ENCODE assay signal across 18 mouse cellular contexts in genomic region chr3:95643097-95643496, GRCm38 (mm10). TPM values are rescaled to one million over a fixed set of nuclear protein-coding genes. Genes with fewer than 3 reads are reported as not detected.
DNase-seq lines count a peak whose midpoint lies in the region; ATAC-seq and TF ChIP-seq lines count a peak whose summit lies in the region.
"Had no signal": no experiment of that assay in that cellular context is flagged by ENCODE, and none has a peak within 500 bp of the region (broad histone marks: within the 10 kb centered on the region; RNA-seq: fewer than 3 reads in every experiment).

No protein-coding gene starts in this region.

- no peaks in the 10 kb centered on the region for H3K36me3 ChIP-seq in liver, adult 2 months (ENCODE audit: control insufficient read depth, insufficient read depth, low read length)
- no peaks in the 10 kb centered on the region for H3K36me3 ChIP-seq in liver, postnatal 0 days (replicated peaks; ENCODE audit: insufficient read depth, low read length)
- peaks cover 24% of the 10 kb centered on the region for H3K36me3 ChIP-seq in hindbrain, embryonic 12.5 days
- peaks cover 20% of the 10 kb centered on the region for H3K36me3 ChIP-seq in midbrain, embryonic 13.5 days
- H3K36me3 ChIP-seq in midbrain, embryonic 14.5 days (ENCODE audit: control insufficient read depth, insufficient read depth, low read length), result peaks cover 12% of the 10 kb centered on the region; the same call in 1 of the 2 replicates

- no peak overlapping the region for H3K9ac ChIP-seq in liver, adult 2 months (ENCODE audit: low read depth, low read length)
- no peak overlapping the region for H3K9ac ChIP-seq in liver, postnatal 0 days (replicated peaks)
- no peak overlapping the region for H3K9ac ChIP-seq in hindbrain, embryonic 12.5 days
- H3K9ac ChIP-seq in midbrain, embryonic 13.5 days (replicated peaks), result no peak overlapping the region
- no peak overlapping the region for H3K9ac ChIP-seq in midbrain, embryonic 14.5 days (replicated peaks; ENCODE audit: low read length)
- H3K9ac ChIP-seq: forebrain, embryonic 15.5 days; limb, embryonic 15.5 days had no signal

- H3K4me1 ChIP-seq in bone marrow macrophage, adult 2 months (ENCODE audit: control insufficient read depth, insufficient read depth, low read length), result peaks cover 46% of the 10 kb centered on the region
- H3K4me1 ChIP-seq in liver, adult 2 months (ENCODE audit: control insufficient read depth, insufficient read depth, low read length), result peaks cover 3% of the 10 kb centered on the region; the same call in 1 of the 2 replicates
- peaks cover 28% of the 10 kb centered on the region for H3K4me1 ChIP-seq in liver, postnatal 0 days (ENCODE audit: insufficient read depth)
- H3K4me1 ChIP-seq in hindbrain, embryonic 12.5 days, result no peaks in the 10 kb centered on the region
- H3K4me1 ChIP-seq in midbrain, embryonic 13.5 days (replicated peaks), result no peaks in the 10 kb centered on the region
- no peaks in the 10 kb centered on the region for H3K4me1 ChIP-seq in midbrain, embryonic 14.5 days (ENCODE audit: control insufficient read depth, insufficient read depth, low read length)
- H3K4me1 ChIP-seq: forebrain, embryonic 15.5 days; limb, embryonic 15.5 days had no signal

- no peak for TF ChIP-seq POLR2A in bone marrow macrophage, adult 2 months (IDR thresholded peaks at IDR 0.05; ENCODE audit: borderline replicate concordance, low read depth, low read length)
- TF ChIP-seq POLR2A in liver, adult 2 months (IDR thresholded peaks at IDR 0.05; ENCODE audit: extremely low read depth, insufficient read depth, low read length), result no peak

- H3K4me2 ChIP-seq in liver, postnatal 0 days (ENCODE audit: low read depth, low read length), result 0 out of 2 replicates have a peak overlapping the region, but pooled peaks have one; percentile 11
- no peak overlapping the region for H3K4me2 ChIP-seq in hindbrain, embryonic 12.5 days (replicated peaks)
- H3K4me2 ChIP-seq in midbrain, embryonic 13.5 days (replicated peaks), result no peak overlapping the region
- no peak overlapping the region for H3K4me2 ChIP-seq in midbrain, embryonic 14.5 days (ENCODE audit: low read length)
- H3K4me2 ChIP-seq: forebrain, embryonic 15.5 days; limb, embryonic 15.5 days had no signal

- peak; percentile 89 for TF ChIP-seq EP300 in liver, postnatal 0 days (IDR thresholded peaks at IDR 0.05; ENCODE audit: low read depth)

- peak; percentile 77 for ATAC-seq in liver, postnatal 0 days
- ATAC-seq in hindbrain, embryonic 12.5 days (ENCODE audit: low FRiP score), result no peak
- no peak for ATAC-seq in midbrain, embryonic 13.5 days
- no peak for ATAC-seq in midbrain, embryonic 14.5 days (ENCODE audit: low FRiP score, low TSS enrichment)
- ATAC-seq: forebrain, embryonic 15.5 days had no signal

- no peak overlapping the region for H3K4me3 ChIP-seq in bone marrow macrophage, adult 2 months (ENCODE audit: insufficient read depth, low read length)
- H3K4me3 ChIP-seq in liver, adult 2 months (ENCODE audit: insufficient read depth, low read depth, low read length), result no peak overlapping the region
- no peak overlapping the region for H3K4me3 ChIP-seq in liver, postnatal 0 days (ENCODE audit: low read depth, low read length)
- H3K4me3 ChIP-seq in hindbrain, embryonic 12.5 days, result no peak overlapping the region
- no peak overlapping the region for H3K4me3 ChIP-seq in midbrain, embryonic 13.5 days (replicated peaks)
- H3K4me3 ChIP-seq in midbrain, embryonic 14.5 days (replicated peaks; ENCODE audit: low read depth, low read length), result no peak overlapping the region
- H3K4me3 ChIP-seq: erythroblast, embryonic 14.5 days; forebrain, embryonic 15.5 days; limb, embryonic 15.5 days had no signal

- no peaks in the 10 kb centered on the region for H3K9me3 ChIP-seq in liver, postnatal 0 days (ENCODE audit: low read length)
- H3K9me3 ChIP-seq in hindbrain, embryonic 12.5 days (replicated peaks), result no peaks in the 10 kb centered on the region
- no peaks in the 10 kb centered on the region for H3K9me3 ChIP-seq in midbrain, embryonic 13.5 days
- no peaks in the 10 kb centered on the region for H3K9me3 ChIP-seq in midbrain, embryonic 14.5 days (ENCODE audit: control insufficient read depth, low read length)
- H3K9me3 ChIP-seq: forebrain, embryonic 15.5 days; limb, embryonic 15.5 days had no signal

- no peaks in the 10 kb centered on the region for H3K79me2 ChIP-seq in liver, adult 2 months (ENCODE audit: control insufficient read depth, insufficient read depth, low read length)

- peak; percentile 70 for DNase-seq in liver, adult 2 months (ENCODE audit: extremely low read depth, low read depth, low spot score)
- DNase-seq in liver, postnatal 0 days, result no peak
- no peak for DNase-seq in embryo, embryonic 10.5 days (ENCODE audit: low spot score)
- DNase-seq in midbrain, embryonic 14.5 days, result no peak
- DNase-seq: adrenal gland, postnatal 25 days; cerebellum, adult 2 months; gastrocnemius, postnatal 25 days; kidney, adult 8-10 months; kidney, postnatal 14 days; lung, postnatal 10 days; right cerebral cortex, adult 18-20 months had no signal

- no peaks in the 10 kb centered on the region for H3K27me3 ChIP-seq in liver, adult 2 months (ENCODE audit: control insufficient read depth, insufficient read depth, low read length)
- H3K27me3 ChIP-seq in liver, postnatal 0 days (ENCODE audit: insufficient read depth, low read length), result no peaks in the 10 kb centered on the region
- no peaks in the 10 kb centered on the region for H3K27me3 ChIP-seq in hindbrain, embryonic 12.5 days
- no peaks in the 10 kb centered on the region for H3K27me3 ChIP-seq in midbrain, embryonic 13.5 days
- H3K27me3 ChIP-seq in midbrain, embryonic 14.5 days (ENCODE audit: control insufficient read depth, insufficient read depth, low read length), result no peaks in the 10 kb centered on the region
- H3K27me3 ChIP-seq: forebrain, embryonic 15.5 days; limb, embryonic 15.5 days had no signal

- TF ChIP-seq CTCF in bone marrow macrophage, adult 2 months (IDR thresholded peaks at IDR 0.05; ENCODE audit: low read depth, low read length), result no peak
- no peak for TF ChIP-seq CTCF in liver, adult 2 months (IDR thresholded peaks at IDR 0.05; ENCODE audit: low read depth, low read length)
- TF ChIP-seq CTCF in liver, postnatal 0 days (IDR thresholded peaks at IDR 0.05; ENCODE audit: low read depth), result no peak

- peak overlapping the region; percentile 98 for H3K27ac ChIP-seq in bone marrow macrophage, adult 2 months (ENCODE audit: insufficient read depth, low read depth, low read length)
- 0 out of 2 replicates have a peak overlapping the region, but pooled peaks have one; percentile 13 for H3K27ac ChIP-seq in liver, adult 2 months (replicated peaks; ENCODE audit: insufficient read depth, low read depth, low read length)
- H3K27ac ChIP-seq in liver, postnatal 0 days (ENCODE audit: low read depth), result peak overlapping the region; percentile 67
- no peak overlapping the region for H3K27ac ChIP-seq in hindbrain, embryonic 12.5 days
- H3K27ac ChIP-seq in midbrain, embryonic 13.5 days, result no peak overlapping the region
- no peak overlapping the region for H3K27ac ChIP-seq in midbrain, embryonic 14.5 days (replicated peaks; ENCODE audit: low read depth, low read length)
- H3K27ac ChIP-seq: forebrain, embryonic 15.5 days; limb, embryonic 15.5 days had no signal

- WGBS in liver, adult 2 months, result 13% methylated on average over 7 of the region's 7 CpGs
- 44% methylated on average over 7 of the region's 7 CpGs for WGBS in liver, postnatal 0 days (ENCODE audit: insufficient replicate concordance)
- WGBS in hindbrain, embryonic 12.5 days, result 90% methylated on average over 7 of the region's 7 CpGs
- 89% methylated on average over 7 of the region's 7 CpGs for WGBS in midbrain, embryonic 13.5 days
- 93% methylated on average over 7 of the region's 7 CpGs for WGBS in midbrain, embryonic 14.5 days

RNA-seq across cellular contexts. Expression of gene Mcl1, which starts 15.5 kb away (rescaled TPM):
- polyA plus RNA-seq in bone marrow macrophage, adult 2 months (2012; ENCODE audit: insufficient read depth, insufficient read length, missing spikeins), result 565 and 578 TPM in 2 replicates
- total RNA-seq in liver, adult 2 months (2014; rRNA removed), result 57.5 and 92.2 TPM in 2 replicates
- 38.7 and 39.4 TPM in 2 replicates for polyA plus RNA-seq in liver, adult 2 months (2012; rRNA removed)
- 36.2 and 38.2 TPM in 2 replicates for polyA plus RNA-seq in liver, postnatal 0 days (2015; fragmentation: Nextera tagmentation; extraction: Ambion mirVana)
- polyA plus RNA-seq in hindbrain, embryonic 12.5 days (2016; fragmentation: Nextera tagmentation; extraction: Ambion mirVana), result 86.4 TPM in 2 replicates
- 46.9 and 56.3 TPM in 2 replicates for polyA plus RNA-seq in midbrain, embryonic 13.5 days (2015; fragmentation: Nextera tagmentation; extraction: Ambion mirVana)
- polyA plus RNA-seq in midbrain, embryonic 14.5 days (2014; fragmentation: Nextera tagmentation; extraction: Ambion mirVana), result 44.1 and 65.7 TPM in 2 replicates

RNA-seq across cellular contexts. Expression of gene Ensa, which starts 18.3 kb away (rescaled TPM):
- polyA plus RNA-seq in bone marrow macrophage, adult 2 months (2012; ENCODE audit: insufficient read depth, insufficient read length, missing spikeins), result 99.2 and 115 TPM in 2 replicates
- 23.5 and 25.1 TPM in 2 replicates for total RNA-seq in liver, adult 2 months (2014; rRNA removed)
- 5.0 and 5.2 TPM in 2 replicates for polyA plus RNA-seq in liver, adult 2 months (2012; rRNA removed)
- 20.1 and 23.9 TPM in 2 replicates for polyA plus RNA-seq in liver, postnatal 0 days (2015; fragmentation: Nextera tagmentation; extraction: Ambion mirVana)
- polyA plus RNA-seq in hindbrain, embryonic 12.5 days (2016; fragmentation: Nextera tagmentation; extraction: Ambion mirVana), result 91.3 and 97.5 TPM in 2 replicates
- polyA plus RNA-seq in midbrain, embryonic 13.5 days (2015; fragmentation: Nextera tagmentation; extraction: Ambion mirVana), result 116 TPM in 2 replicates
- polyA plus RNA-seq in midbrain, embryonic 14.5 days (2014; fragmentation: Nextera tagmentation; extraction: Ambion mirVana), result 97.0 and 103 TPM in 2 replicates

RNA-seq across cellular contexts. Expression of gene Adamtsl4, which starts 44.6 kb away (rescaled TPM):
- polyA plus RNA-seq in bone marrow macrophage, adult 2 months (2012; ENCODE audit: insufficient read depth, insufficient read length, missing spikeins), result 2.4 and 2.6 TPM in 2 replicates
- total RNA-seq in liver, adult 2 months (2014; rRNA removed), result 0.55 and 1.6 TPM in 2 replicates
- polyA plus RNA-seq in liver, adult 2 months (2012; rRNA removed), result 2.5 and 4.7 TPM in 2 replicates
- 2.5 and 2.6 TPM in 2 replicates for polyA plus RNA-seq in liver, postnatal 0 days (2015; fragmentation: Nextera tagmentation; extraction: Ambion mirVana)
- 0.65 and 1.2 TPM in 2 replicates for polyA plus RNA-seq in hindbrain, embryonic 12.5 days (2016; fragmentation: Nextera tagmentation; extraction: Ambion mirVana)
- 0.68 and 1.9 TPM in 2 replicates for polyA plus RNA-seq in midbrain, embryonic 13.5 days (2015; fragmentation: Nextera tagmentation; extraction: Ambion mirVana)
- 0.80 and 1.1 TPM in 2 replicates for polyA plus RNA-seq in midbrain, embryonic 14.5 days (2014; fragmentation: Nextera tagmentation; extraction: Ambion mirVana)
- total RNA-seq: hematopoietic stem cell, adult 5-6 weeks had no signal

RNA-seq across cellular contexts. Expression of gene Golph3l, which starts 54.4 kb away (rescaled TPM):
- polyA plus RNA-seq in bone marrow macrophage, adult 2 months (2012; ENCODE audit: insufficient read depth, insufficient read length, missing spikeins), result 66.3 and 75.3 TPM in 2 replicates
- 4.6 and 5.2 TPM in 2 replicates for total RNA-seq in liver, adult 2 months (2014; rRNA removed)
- polyA plus RNA-seq in liver, adult 2 months (2012; rRNA removed), result 1.6 and 2.5 TPM in 2 replicates
- 11.1 and 11.3 TPM in 2 replicates for polyA plus RNA-seq in liver, postnatal 0 days (2015; fragmentation: Nextera tagmentation; extraction: Ambion mirVana)
- polyA plus RNA-seq in hindbrain, embryonic 12.5 days (2016; fragmentation: Nextera tagmentation; extraction: Ambion mirVana), result 33.7 and 34.7 TPM in 2 replicates
- polyA plus RNA-seq in midbrain, embryonic 13.5 days (2015; fragmentation: Nextera tagmentation; extraction: Ambion mirVana), result 35.2 and 37.7 TPM in 2 replicates
- polyA plus RNA-seq in midbrain, embryonic 14.5 days (2014; fragmentation: Nextera tagmentation; extraction: Ambion mirVana), result 34.0 and 36.9 TPM in 2 replicates

Comparison
In these comparisons a context has a peak if more than half of its experiments do, and no peak if none do; other contexts are left out.
1. H3K27ac ChIP-seq: peak in bone marrow macrophage, adult 2 months (single experiment), liver, adult 2 months (single experiment) and liver, postnatal 0 days (single experiment); none in hindbrain, embryonic 12.5 days (single experiment), midbrain, embryonic 13.5 days (single experiment) and midbrain, embryonic 14.5 days (single experiment).